Mouse (Mus musculus): Measurements from ENCODE around the gene Msh6.

- TF ChIP-seq POLR2A (IDR thresholded peaks at IDR 0.05; ENCODE audit: borderline replicate concordance, low read depth, low read length): no peak
- TF ChIP-seq CTCF (IDR thresholded peaks at IDR 0.05; ENCODE audit: low read depth, low read length): no peak
These were observed 12.6 kb downstream of the Msh6 start for GRCm38 (mm10) chr17:87987507-87987906.

Data from bone marrow macrophage, adult 2 months (primary cell).